Mouse (Mus musculus) yolk sac, embryonic 10.5 days (tissue): ENCODE results near the gene Naaladl2.

Experiments used
- DNase-seq: peaks from one replicate; pipeline ENCODE4 v3.0.0-alpha.2; 2017; ENCODE audit warnings: low spot score

The Naaladl2 gene

DNA sequence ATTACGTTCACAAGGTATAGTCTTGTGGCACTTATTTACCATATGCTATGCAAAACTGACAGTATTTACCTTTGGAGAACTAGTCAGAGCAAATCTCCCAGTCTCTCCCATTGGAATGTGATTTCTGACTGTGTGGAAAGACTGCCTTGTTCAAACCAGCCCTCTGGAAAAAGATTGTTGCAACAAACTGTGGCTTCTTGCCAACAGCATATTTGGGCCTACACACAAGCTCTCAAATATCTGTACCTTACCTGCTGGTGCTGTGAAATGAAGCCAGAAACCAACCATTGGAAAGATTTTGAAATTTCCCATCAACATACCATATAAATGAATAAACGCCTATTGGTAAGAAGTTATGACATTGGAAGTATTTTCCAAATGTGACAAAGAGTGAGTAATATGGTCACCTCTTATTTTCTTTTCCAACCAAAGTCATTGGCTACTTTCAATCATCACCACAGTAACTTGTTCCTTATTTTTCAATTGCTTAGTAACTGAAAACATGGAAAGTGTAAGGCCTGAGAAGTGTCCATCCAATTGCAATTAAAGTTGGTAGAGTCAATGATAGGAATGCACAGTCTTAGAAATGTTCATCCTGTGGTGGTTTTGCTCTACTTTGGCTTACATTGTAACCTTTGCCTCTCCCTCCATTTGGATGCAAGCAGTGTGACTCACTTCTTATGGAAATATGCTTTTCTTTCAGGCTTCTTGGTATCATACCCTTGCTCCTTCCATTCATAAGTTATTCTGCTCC lies 453.7 kb downstream of the Naaladl2 start:
- no peak for DNase-seq

DNA sequence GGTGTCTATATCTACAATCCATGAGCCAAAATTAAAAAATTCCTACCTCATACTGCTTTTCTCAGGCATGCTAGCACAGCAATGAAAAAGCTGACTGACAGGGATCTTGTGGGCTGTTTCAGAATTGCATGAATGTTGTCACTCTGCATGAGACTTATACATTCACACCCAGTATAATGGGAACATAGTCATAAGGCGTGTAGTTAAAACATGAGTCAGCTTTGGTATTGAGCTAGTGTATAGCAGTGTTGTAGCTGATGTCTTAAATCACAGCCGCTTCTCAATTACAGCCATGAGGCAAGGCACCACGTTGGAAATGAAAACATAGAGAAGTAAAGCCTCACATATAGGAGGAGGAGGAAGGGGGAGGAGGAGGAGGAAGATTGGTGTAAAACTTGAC lies 473.6 kb downstream of the Naaladl2 start:
- DNase-seq: no peak

DNA sequence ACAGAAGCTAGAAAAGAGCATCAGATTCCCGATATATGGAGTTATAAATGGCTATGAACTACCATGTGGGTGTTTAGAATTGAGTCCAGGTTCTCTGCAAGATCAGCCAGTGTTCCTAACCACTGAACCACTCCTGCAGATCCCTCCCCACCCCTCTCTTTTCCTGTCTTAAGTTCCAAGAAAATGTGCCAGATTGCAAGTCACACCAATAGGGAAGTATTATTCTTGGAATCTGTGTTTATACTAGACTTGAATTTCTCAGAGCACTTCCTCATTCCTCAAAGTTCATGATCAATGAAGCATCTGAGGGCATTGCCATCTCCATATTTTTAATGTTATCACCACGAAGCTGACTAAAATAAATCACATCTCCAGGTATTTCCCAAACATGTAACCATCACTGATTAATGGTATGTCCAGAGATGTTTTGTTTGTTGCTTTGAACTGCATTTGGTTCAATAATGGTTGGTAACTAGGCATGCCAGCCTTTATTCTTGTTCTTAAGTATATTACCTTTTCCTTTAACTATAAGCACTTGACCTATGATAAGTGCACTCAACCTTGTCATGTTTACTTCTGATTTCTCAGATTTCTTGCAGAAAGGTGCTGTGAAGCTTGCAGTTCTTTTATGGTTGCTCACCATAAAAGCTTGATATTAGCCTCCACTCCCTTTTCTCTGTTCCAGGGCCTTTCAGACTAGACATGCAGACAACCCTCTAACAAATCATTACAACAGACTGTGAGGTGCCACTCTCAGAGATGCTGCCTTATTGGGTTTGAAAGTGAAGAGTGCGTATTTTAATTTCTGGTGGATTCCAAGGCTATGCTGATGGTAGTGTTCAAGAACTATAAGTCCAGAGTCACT lies 475.8 kb downstream of the Naaladl2 start:
- no peak for DNase-seq

DNA sequence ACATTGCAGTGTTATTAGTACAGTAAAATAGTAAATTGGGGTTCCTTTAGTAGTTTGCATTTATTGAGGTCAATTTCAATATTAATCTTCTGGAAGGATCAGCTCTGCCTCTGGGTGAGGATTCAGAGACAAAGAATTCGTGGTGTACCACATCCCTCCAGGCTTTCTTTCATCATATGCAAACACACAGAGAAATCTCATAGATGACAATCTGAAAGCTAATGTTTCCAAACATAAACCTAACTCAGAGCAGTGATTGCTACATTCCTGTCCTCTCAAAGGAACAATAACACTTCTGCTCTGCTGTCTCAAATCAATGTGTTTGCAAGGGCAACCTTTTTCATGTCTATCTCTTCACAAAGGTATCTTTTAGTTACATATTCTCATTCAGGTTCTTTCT lies 478.7 kb downstream of the Naaladl2 start:
- no peak for DNase-seq

DNA sequence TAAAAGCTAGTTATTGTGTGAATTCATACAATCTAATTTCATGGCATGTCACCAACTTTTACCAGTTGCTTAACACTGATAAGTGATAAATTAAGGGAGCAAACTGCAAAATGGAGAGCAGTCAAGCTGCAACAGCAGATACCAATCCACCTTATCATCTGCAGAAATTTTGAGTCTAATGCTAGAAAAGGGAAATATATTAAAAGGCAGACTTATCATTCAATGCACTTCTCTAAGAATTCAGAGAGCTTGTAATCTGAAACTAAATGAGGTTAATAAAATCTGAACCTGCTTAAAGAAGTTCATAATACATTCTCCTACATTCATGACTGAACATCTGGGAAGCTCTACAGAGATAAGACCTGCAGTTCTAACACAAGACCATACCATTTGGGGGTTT lies 480.3 kb downstream of the Naaladl2 start:
- DNase-seq: no peak

DNA sequence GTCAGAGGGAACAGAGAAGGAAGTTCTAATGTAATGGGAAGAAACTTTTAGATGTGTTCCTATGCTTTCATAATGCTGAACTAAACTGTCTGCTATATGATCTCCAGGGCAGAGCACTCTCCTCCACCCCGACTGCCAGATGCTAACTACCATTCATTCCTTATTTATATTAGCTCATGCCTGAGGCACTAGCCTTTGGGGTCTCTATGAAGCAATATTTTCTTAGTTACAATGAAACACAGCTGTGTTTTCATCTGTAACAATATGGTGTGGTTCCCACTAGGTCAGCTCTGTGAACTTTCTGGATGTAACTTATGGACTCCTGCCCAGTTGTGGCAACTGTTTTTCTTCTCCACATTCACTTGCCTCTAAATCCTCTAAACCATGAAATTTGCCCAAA lies 514.0 kb downstream of the Naaladl2 start:
- no peak for DNase-seq

DNA sequence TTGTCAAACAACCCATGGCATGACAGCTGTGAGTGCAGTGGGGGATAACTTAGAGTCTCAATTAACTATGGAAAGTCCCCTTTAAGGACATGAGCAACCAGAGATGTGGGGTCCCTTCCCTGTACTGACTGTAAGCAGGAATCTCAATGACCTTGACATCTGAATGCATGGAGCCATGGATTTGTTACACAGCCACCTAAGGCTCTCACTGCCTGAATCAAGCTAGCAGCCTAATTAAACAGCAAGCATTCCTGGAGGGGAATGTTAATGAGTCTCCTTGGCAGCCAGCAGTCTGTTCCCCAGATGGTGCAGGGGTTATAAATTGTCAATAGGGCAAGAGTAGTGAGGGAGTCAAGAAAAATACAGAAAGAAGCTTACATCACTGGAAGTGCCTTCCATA lies 538.6 kb downstream of the Naaladl2 start:
- DNase-seq: no peak

DNA sequence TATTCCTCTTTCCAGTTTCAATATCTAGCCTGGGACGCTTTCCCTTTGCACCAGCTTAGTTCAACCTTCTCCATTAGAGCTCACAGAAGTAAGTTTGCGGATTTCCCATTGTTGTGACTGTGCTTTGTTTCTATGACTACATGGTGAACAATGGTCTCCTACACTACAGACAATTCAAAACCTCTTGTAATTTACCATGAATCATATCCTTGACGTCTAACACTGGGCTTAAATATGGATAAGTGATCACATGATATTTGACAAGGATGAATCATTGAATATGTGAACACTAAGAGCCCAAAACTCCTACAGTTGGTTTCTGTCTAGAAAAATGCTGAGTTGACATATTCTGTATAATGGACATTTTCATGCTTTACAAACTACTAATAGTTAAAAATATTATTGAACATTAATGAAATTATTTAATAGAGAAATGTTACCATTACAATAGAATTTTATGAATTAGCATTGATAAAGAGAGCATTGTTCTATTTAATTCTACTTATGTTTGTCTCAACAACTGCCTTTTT lies 539.2 kb downstream of the Naaladl2 start:
- no peak for DNase-seq

DNA sequence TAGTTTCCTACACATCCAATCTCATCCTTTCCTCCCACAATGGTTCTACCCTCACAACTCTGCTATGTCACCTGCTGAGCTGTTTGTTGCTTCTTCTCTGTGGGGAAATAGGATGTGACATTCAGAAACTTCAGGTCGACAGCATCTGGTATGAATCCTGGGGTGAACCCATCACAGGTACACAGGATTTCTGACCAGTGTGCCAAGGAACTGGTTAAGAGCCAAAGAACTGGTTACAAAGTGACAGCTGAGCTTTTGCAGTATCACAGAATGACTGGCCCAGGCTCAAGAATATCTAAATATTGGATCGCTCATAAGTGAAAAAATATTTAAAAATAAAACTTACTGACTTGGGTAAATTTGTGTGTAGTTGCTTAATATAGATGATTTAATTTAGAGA lies 548.6 kb downstream of the Naaladl2 start:
- no peak for DNase-seq

DNA sequence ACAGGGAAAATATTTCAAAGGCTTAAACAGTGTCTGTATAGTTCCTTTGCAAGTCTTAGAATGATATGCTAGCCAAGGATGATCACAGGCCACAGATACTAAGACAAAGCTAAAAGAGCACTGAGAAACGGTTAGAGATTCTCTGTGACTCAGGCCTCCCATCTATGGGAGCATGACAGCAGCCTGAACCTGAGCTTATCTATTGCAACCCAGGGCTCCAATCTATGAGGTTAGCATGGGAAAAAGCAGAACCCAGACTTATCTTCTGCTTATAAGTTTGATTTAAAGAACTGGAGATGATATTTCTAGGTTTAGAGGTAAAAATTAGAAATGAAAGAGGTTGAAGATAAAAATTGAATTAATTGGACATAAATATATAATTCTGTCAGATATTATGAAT lies 587.4 kb downstream of the Naaladl2 start:
- DNase-seq: no peak

DNA sequence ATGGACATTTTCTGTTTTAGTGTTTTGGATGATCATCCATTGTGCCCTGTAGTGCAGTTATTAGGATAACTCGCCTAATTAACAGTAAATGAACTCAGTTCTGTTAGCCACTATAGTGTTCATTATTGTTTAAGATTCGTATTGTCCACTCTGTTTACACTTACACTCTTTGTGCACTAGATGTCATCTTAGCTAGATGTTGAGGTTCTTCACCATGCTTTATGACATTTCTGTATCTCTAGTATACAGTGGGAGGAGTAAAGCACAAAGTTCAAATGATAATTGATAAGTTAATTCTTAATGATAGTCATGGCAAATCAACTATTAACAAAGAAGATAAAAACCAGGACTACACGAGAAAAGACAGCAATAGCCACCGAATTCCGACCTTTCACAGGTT lies 590.4 kb downstream of the Naaladl2 start:
- no peak for DNase-seq

DNA sequence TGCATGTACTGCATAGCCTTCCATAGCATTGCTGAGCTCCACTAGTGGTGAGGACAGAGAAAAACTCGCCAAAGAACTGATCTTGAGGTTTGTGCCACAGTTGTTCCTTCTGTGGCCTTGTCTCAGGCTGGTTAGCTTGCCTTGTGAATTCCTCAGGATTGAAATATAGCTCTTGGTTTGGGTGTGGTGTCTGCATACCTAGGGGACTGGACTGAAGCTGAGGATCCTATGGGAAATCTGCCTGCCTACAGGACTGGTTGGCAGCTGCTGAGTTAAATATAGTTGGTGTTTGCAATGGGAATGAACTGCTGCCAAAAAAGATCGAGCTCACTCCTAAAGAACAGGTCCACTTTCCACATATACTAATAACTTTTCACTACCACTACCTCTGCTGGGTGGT lies 591.4 kb downstream of the Naaladl2 start:
- DNase-seq: no peak

DNA sequence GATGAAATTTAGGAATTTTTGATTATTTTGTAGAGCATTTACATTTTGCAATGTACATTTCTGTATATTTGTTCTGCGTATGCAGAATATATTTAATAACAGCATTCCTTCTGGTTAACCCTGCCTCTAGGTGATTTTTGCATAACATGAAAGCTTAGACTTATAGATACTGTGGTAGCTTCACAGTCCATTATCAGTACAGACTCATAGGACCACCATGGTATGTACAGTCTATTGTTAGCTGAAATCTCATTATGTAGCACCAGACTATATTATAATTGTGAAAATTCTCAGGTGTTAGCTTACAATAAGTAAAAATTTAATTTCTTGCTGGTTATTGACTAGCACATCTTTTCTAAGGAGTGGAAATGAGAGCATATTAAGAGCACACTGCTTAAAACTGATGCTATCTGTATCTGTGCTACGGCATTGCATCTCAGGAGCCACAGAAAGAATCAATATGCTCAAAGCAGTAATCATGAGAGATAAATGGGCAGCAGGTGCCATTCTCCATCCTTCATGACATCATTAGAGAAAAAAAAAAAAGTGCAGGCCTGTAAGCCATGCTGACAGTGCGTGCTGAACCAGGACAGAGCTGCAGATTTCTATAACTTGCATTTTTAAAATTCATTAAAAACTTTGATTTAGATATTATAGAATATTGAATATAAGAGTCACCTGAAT lies 610.1 kb downstream of the Naaladl2 start:
- no peak for DNase-seq

DNA sequence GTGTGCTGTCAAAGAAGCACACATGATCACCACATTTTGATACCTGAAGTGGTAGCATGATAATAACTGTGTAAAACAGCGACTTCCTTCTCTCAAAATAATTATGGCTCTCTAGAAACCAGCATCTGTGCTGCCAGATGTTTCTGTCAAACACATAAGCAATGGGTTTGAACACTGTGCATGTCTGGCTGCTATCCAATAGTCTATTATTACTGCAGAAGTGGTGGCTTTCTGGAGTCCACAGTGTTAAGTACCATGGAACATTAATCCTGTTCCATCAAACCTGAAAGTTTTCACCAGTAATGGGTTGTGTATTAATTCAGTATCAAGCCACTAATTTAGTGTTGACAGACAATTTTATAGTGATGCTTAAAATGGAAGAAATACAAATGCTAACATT lies 629.1 kb downstream of the Naaladl2 start:
- DNase-seq: no peak

DNA sequence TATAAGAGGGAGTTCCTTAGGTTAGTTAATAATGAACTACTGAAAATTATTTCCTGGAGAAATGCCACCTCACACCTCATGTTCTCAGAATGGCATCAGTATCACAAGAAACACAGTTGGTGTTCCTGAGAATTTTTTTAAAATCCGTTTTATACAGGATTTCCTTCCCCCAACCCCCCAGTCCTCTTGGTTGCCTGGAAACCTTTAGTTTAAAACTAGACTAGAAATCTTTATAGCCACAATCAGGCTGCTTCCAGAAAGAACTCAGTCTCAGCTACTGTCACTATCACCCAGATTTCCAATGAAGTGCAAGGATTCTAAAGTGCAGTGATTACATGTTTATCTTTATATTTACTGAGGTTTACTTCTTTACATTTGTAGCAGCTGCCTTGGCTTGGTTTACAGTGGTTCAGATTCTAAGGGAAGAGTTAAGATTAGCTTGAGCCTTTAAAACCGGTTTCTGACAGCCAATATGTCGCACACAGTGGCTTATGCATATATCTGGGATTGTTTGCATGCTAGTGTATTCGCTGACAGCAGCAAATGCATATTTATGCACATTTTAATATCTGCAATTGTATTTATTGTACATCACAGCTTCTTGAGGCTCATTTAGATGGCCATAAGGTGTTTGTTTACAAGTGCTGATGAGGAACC lies 657.5 kb downstream of the Naaladl2 start:
- DNase-seq: no peak

DNA sequence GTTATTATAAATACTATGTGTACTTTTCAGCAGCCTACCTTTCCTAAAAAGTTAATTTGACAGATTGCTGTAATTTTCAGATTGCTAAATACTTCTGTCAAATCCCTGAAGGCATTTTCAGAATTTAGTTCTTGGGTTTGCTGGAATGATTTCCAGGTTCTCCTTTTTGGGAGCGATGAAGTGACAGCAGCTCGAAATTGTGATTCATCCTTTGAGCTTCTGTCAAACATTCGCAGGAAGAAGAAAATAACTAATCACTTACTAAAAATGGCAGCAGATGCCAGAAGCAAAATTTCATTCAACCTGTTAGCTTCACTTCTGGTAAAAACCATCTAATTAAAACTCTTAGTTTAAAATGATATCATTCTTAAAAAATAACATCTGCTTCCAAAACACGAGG lies 680.1 kb downstream of the Naaladl2 start:
- no peak for DNase-seq

DNA sequence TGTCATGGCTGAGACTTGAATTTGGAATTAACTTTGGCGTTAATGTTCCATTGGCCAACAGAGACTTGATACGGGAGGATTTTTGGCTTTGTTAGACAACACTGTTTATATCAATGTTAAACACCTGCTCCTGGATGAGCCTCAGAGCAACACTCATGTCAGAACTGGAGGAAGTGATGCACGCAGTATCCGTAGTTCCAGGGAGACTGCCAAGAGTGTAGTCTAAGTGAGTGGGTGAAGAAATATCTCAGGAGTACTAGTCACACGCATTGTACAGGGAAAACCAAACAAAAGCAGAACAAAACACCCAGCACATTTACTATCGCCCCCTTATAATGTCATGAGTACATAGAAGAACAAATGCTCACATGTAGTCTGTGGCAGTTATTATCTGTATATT lies 703.4 kb downstream of the Naaladl2 start:
- no peak for DNase-seq

DNA sequence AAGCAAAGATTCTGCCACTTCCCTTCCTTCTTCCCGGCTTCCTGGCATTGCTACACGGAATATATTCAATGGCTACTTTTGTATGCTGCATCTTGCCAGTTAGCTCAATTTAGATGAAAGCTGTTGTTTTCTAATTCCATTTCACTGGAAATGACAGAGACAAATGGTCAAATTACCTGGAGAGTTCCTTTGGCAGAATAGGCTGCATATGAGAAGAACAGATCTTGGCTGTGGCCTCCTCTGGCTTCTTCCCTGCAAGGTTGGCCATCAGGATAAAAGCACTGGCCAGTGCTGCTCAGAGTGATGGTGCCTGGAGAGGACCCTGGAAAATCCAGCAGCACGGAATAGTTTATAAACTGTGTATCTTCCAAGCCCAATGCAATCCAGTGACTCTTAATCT lies 711.3 kb downstream of the Naaladl2 start:
- no peak for DNase-seq

DNA sequence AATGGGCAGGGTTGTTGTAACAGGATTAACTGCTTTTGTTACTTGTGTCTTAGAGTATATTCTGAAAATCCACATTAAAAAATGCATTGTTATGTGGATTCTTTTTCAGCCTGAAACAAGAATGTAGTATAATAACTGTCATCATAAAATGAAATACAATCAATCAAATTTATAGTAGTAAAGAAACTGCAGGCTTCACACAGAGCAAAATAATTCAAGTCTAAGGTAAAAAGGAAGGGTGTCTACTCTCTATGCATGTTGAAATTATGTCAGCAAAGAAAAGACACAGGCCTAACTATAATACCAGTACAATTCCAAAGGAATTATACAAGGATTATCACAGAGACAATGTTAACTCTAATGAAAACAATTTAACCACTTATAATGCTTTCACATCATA lies 752.3 kb downstream of the Naaladl2 start:
- no peak for DNase-seq

DNA sequence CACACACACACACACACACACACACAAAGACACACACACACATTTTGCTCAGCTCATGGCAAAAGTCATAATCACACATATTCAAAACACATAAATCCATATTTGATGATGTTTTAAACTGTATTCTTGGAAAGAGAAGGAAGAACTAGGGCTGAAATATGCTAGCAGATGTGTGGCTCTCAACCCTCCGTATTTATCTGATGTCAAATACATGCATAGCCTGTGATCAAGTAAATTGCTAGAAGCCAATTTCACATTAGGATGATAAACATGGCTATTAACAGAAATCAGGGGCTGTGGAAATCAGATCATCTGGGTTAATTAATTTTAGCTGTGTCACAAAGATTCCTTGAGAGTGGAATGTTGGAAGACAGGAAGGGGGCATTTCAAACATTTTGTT lies 752.8 kb downstream of the Naaladl2 start:
- DNase-seq: no peak

DNA sequence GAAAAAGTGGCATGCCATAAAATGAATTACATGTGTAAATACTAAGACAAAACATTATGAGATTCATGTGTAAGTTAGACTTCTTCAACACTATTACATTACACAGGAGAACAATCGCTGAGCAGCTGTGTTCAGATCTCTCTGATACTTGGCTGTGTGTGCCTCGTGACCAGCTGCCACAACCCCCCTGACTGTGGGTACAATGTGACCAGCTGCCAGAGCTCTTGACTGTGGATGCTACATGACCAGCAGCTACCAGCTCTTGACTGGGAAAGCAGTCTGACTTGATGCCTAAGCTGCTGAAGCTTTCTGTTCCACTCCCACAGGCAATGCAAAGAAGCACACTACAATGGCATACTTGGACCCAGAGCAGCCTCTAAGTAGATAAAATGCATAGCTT lies 789.1 kb downstream of the Naaladl2 start:
- no peak for DNase-seq
